Mouse (Mus musculus): ENCODE measurements around the gene Ddr2.
A peak's percentile ranks its signal among the peaks of the same experiment; 100 is the strongest.

Ddr2 gene

GRCm38 (mm10) chr1:169947654-169948053 lies 162.9 kb downstream of the Ddr2 start:
- DNase-seq (ENCODE audit: low spot score) = no peak

DNA sequence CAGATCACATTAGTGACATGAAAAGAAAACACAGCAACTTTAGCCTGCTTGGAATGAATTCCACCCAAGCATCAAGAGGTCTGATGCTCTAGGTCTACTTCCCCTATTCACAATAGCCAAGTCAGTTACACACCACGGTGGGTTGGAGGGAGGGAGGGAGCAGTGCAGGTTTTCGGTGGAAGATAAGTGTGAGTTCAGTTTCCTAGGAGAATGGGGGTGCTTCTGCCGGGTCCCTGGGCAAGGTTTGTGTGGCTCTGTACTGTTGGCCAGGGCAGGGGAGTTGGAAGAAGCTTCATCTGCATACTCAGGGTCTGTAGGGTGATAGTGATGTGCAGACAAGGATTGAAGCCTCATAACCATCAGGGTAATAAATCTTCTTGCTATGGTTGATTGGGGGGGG lies 164.6 kb downstream of the Ddr2 start:
- no peak for DNase-seq (ENCODE audit: low spot score)

GRCm38 (mm10) chr1:169939345-169939744 lies 171.2 kb downstream of the Ddr2 start:
- peak; percentile 22 for DNase-seq (ENCODE audit: low spot score)

GRCm38 (mm10) chr1:169934005-169934725 lies 176.4 kb downstream of the Ddr2 start:
- peak; percentile 22 for DNase-seq (ENCODE audit: low spot score)

DNA sequence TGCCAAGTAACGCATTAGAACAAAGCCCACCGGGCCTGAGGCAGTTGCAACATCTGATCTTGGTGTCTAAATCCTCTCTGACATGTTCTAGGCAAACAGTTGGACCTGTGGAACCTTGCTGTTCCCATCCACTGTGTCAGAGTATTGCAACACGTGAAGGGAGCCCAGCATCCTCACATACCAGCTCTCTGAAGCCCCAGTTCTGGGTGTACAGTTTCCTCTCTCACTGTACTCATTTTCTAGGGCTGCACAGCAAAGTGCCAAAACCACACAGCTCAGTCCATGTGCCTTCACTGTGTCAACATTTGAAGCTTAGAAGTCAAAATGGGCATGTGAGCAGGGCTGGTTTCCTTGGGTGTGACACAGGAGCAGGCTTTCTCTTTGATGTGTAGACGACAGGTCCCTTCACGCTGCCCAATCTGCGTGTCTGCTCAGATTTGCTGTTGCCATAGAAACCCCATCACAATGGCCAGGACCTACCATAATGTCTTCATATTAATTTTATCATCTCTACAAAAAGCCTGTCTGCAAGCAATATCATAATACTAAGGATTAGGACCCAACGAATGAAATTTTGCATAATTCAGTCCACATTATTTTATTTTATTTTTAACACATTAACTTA lies 178.3 kb downstream of the Ddr2 start:
- DNase-seq (ENCODE audit: low spot score) = no peak

GRCm38 (mm10) chr1:169931698-169932097 lies 178.9 kb downstream of the Ddr2 start:
- no peak for DNase-seq (ENCODE audit: low spot score)

- DNase-seq (ENCODE audit: low spot score) = no peak
Measured at GRCm38 (mm10) chr1:169928454-169928971, 182.0 kb downstream of the Ddr2 start, which contains the start of gene Ccdc190. Ccdc190 (plus strand) TSS chr1:169928648.

DNA sequence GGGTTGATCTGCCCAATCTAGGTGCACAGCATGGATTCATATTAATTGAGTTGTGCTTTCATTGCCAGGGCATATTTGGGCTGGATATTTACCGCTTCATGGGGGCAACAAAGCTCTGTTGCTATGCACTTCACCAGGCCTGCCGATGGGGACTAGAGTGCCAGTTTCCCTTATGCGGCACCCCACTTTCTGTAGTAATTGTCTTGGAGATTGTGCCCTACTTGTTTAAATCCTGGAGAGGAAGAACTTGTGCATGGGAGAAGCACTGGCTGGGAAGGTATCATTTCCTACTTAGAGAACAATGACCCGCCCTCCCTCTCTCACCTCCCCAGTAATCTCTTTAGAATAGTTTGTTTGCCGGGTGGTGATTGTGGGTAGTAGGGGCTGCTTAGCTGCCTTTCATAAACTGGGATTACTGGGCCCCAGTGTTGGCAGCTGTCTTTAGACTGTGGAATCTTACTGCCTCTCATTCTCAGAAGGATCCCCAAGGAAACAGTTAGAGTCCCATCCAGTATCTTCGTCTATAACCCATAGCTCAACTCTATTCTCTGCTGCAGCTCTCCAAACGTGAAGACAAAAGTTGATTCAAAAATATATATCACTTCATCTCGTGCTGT lies 182.7 kb downstream of the Ddr2 start:
- DNase-seq (ENCODE audit: low spot score) = no peak

- DNase-seq (ENCODE audit: low spot score) = no peak
Measured at GRCm38 (mm10) chr1:169924567-169924966, 186.0 kb downstream of the Ddr2 start.
